Mouse (Mus musculus) thymus, adult 2 months (tissue): ENCODE results near the gene Prep.

Source experiments
- CTCF ChIP-seq: fragments of 200-500 bp; IDR thresholded peaks from 2 replicates; pipeline ENCODE4 v1.5.1; 2012; ENCODE audit warnings: mild to moderate bottlenecking, control low read depth, low read length, moderate library complexity, borderline replicate concordance; ENCODE audit not compliant: control insufficient read depth, poor library complexity, insufficient read depth; ENCODE audit errors: extremely low read depth
- POLR2A ChIP-seq: fragments of 200-500 bp; IDR thresholded peaks from 2 replicates; pipeline ENCODE4 v1.6.1; 2012; ENCODE audit warnings: mild to moderate bottlenecking, low read length, control low read depth, moderate library complexity; ENCODE audit not compliant: control insufficient read depth, poor library complexity, insufficient read depth; ENCODE audit errors: extremely low read depth

DNA sequence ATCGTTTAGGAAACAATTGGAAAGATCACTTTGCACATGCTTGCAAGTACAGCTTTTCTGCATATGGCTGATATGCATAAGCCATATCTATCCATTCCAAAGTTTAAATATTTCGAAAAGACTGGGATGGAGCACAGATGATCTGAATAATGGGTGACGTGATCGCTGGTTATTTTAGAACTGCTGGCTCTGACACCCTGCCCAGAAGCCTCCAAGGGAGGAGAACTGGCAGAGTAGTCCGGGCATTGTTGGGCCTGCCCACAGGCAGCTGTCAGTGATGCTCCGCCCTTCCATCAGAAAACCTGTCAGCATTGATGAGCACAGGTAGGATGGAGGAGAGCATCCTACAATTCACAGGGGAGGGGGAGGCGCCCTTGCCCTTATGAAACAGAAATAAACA is 69.8 kb downstream of the Prep start:
- TF ChIP-seq POLR2A, result no peak
- no peak for TF ChIP-seq CTCF
